Mouse (Mus musculus): ENCODE results near the gene Rhof. TPM values are rescaled to one million over a fixed set of nuclear protein-coding genes. Genes with fewer than 3 reads are reported as not detected.
"Not testable (repeated sequence)": the region's sequence is repeated elsewhere in the genome, so short reads cannot be mapped to it uniquely, and the experiment has no call there.

Gene Rhof
- total RNA-seq, 2 experiments from 2014 or later, result 56.0 to 56.7 TPM

GRCm38 (mm10) chr5:123093077-123093633, 39.3 kb downstream of the Rhof start:
- intact Hi-C loops (cut with DNase I), result no loop called here
- DNase-seq (ENCODE audit: extremely low spot score in 1 of 2, low spot score in 2 of 2), result no peak

GRCm38 (mm10) chr5:123090560-123091306, 41.8 kb downstream of the Rhof start:
- intact Hi-C loops (cut with DNase I), result no loop called here
- DNase-seq (ENCODE audit: extremely low spot score in 1 of 2, low spot score in 2 of 2), result no peak

- no peak for DNase-seq (ENCODE audit: extremely low spot score in 1 of 2, low spot score in 2 of 2)
- intact Hi-C loops (cut with DNase I), result no loop called here
These were observed 43.7 kb downstream of the Rhof start for GRCm38 (mm10) chr5:123088784-123089183.

- intact Hi-C loops (cut with DNase I), result no loop called here
- no peak for DNase-seq (ENCODE audit: extremely low spot score in 1 of 2, low spot score in 2 of 2)
These were observed 46.0 kb downstream of the Rhof start for GRCm38 (mm10) chr5:123086501-123086900.

GRCm38 (mm10) chr5:123083340-123084050, 49.0 kb downstream of the Rhof start:
- no peak for DNase-seq (ENCODE audit: extremely low spot score in 1 of 2, low spot score in 2 of 2)
- intact Hi-C loops (cut with DNase I), result no loop called here

GRCm38 (mm10) chr5:123080510-123080909, 52.0 kb downstream of the Rhof start:
- intact Hi-C loops (cut with DNase I), result no loop called here
- DNase-seq (ENCODE audit: extremely low spot score in 1 of 2, low spot score in 2 of 2), result no peak

GRCm38 (mm10) chr5:123080041-123080440, 52.5 kb downstream of the Rhof start:
- intact Hi-C loops (cut with DNase I), result no loop called here
- no peak for DNase-seq (ENCODE audit: extremely low spot score in 1 of 2, low spot score in 2 of 2)

- intact Hi-C loops (cut with DNase I), result no loop called here
- no peak for DNase-seq (ENCODE audit: extremely low spot score in 1 of 2, low spot score in 2 of 2)
These were observed 52.9 kb downstream of the Rhof start for GRCm38 (mm10) chr5:123079568-123079967.

- intact Hi-C loops (cut with DNase I), result no loop called here
- no peak for DNase-seq (ENCODE audit: extremely low spot score in 1 of 2, low spot score in 2 of 2)
These were observed 55.8 kb downstream of the Rhof start for GRCm38 (mm10) chr5:123076419-123077281.

GRCm38 (mm10) chr5:123075576-123076418, 56.7 kb downstream of the Rhof start:
- peak; percentile 88 to 95 for DNase-seq (ENCODE audit: extremely low spot score in 1 of 2, low spot score in 2 of 2)
- intact Hi-C loops (cut with DNase I), result no loop called here

GRCm38 (mm10) chr5:123068714-123069113, 63.8 kb downstream of the Rhof start:
- intact Hi-C loops (cut with DNase I), result loop anchor here (5.0 kb wide), 1 partner anchor 49 kb away; no protein-coding TSS in a partner anchor
- no peak for DNase-seq (ENCODE audit: extremely low spot score in 1 of 2, low spot score in 2 of 2)

GRCm38 (mm10) chr5:123068115-123068514, 64.4 kb downstream of the Rhof start, which contains the start of gene Tmem120b:
Gene Tmem120b (plus strand): TSS chr5:123068415.
- no peak for DNase-seq (ENCODE audit: extremely low spot score in 1 of 2, low spot score in 2 of 2)
- intact Hi-C loops (cut with DNase I), result loop anchor here (5.0 kb wide), 1 partner anchor 49 kb away; no protein-coding TSS in a partner anchor

- intact Hi-C loops (cut with DNase I), result loop anchor here (5.0 kb wide), 1 partner anchor 50 kb away; no protein-coding TSS in a partner anchor
- DNase-seq (ENCODE audit: extremely low spot score in 1 of 2, low spot score in 2 of 2), result no peak
These were observed 65.0 kb downstream of the Rhof start for GRCm38 (mm10) chr5:123067395-123067995.

GRCm38 (mm10) chr5:123064207-123064606, 68.3 kb downstream of the Rhof start:
- DNase-seq (ENCODE audit: extremely low spot score in 1 of 2, low spot score in 2 of 2), result peak; percentile 53 to 66
- intact Hi-C loops (cut with DNase I), result loop anchor here (2.0 to 5.0 kb wide), 2 partner anchors 68 to 107 kb away; partner anchors contain the start of gene Rhof

GRCm38 (mm10) chr5:123063141-123063540, 69.4 kb downstream of the Rhof start:
- no peak for DNase-seq (ENCODE audit: extremely low spot score in 1 of 2, low spot score in 2 of 2)
- intact Hi-C loops (cut with DNase I), result loop anchor here (5.0 kb wide), 1 partner anchor 69 kb away; the partner anchor contains the start of gene Rhof

- not testable (repeated sequence) for DNase-seq (ENCODE audit: extremely low spot score in 1 of 2, low spot score in 2 of 2)
- intact Hi-C loops (cut with DNase I), result loop anchor here (5.0 kb wide), 1 partner anchor 71 kb away; the partner anchor contains the start of gene Rhof
These were observed 71.1 kb downstream of the Rhof start for GRCm38 (mm10) chr5:123061402-123061749.

- intact Hi-C loops (cut with DNase I), result loop anchor here (5.0 kb wide), 1 partner anchor 71 kb away; the partner anchor contains the start of gene Rhof
- DNase-seq (ENCODE audit: extremely low spot score in 1 of 2, low spot score in 2 of 2), result no peak
These were observed 71.6 kb downstream of the Rhof start for GRCm38 (mm10) chr5:123060706-123061401.
